Mouse (Mus musculus) lung, postnatal 0 days (tissue): ENCODE results near the gene Olfr430.

Experiments
- CTCF ChIP-seq: IDR thresholded peaks from 2 replicates; pipeline ENCODE4 v1.5.1; 2016; ENCODE audit warnings: antibody characterized with exemption, mild to moderate bottlenecking
- EP300 ChIP-seq: IDR thresholded peaks from 2 replicates; pipeline ENCODE4 v1.6.1; 2016; ENCODE audit warnings: antibody characterized with exemption, mild to moderate bottlenecking, control low read depth

DNA sequence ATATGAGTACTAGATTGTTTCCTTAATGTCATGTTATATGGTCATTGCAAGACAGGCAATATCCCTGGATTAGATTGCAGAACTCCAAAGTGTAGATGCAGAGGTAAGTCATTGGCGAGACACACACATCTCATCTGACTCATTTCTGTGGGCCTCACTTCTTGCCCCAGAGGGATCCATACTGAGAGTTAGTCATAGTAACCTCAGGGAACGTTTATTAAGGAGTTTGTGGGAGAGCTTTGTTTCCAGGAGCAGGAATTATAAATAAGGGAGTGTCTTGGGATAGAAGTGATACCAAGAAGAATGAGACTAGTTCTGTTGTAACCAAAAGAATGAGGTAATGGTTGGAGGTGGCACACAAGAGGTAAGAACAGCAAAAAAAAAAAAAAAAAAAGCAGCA lies 17.5 kb upstream of the Olfr430 start, which contains the start of gene Olfr432:
- TF ChIP-seq CTCF, result no peak
- TF ChIP-seq EP300, result no peak
